Mouse (Mus musculus) heart, embryonic 13.5 days (tissue): ENCODE results near the gene 4930562C15Rik. TPM values are rescaled to one million over a fixed set of nuclear protein-coding genes. Genes with fewer than 3 reads are reported as not detected.

Source experiments
- ATAC-seq: fragments of 200-750 bp; cut with Nextera tagmentation; 2 replicates; pipeline ENCODE4 v1.8.0; 2017; ENCODE audit warnings: moderate TSS enrichment; ENCODE audit not compliant: insufficient number of reproducible peaks, low FRiP score, low TSS enrichment; ENCODE audit errors: extremely low read depth
- H3K27ac ChIP-seq: fragments of 300-500 bp; sonication (generic); replicated peaks from 2 replicates; pipeline ENCODE4 v1.5.1; 2015; ENCODE audit warnings: moderate library complexity, mild to moderate bottlenecking, inconsistent platforms
- H3K27me3 ChIP-seq: fragments of 300-500 bp; sonication (generic); replicated peaks from 2 replicates; pipeline ENCODE4 v1.6.1; 2015; ENCODE audit warnings: mild to moderate bottlenecking, inconsistent platforms
- H3K36me3 ChIP-seq: fragments of 300-500 bp; sonication (generic); 2 replicates; pipeline ENCODE4 v1.6.1; 2015; ENCODE audit warnings: mild to moderate bottlenecking, inconsistent platforms
- H3K4me1 ChIP-seq: fragments of 300-500 bp; sonication (generic); 2 replicates; pipeline ENCODE4 v1.6.1; 2015; ENCODE audit warnings: inconsistent platforms
- H3K4me2 ChIP-seq: fragments of 300-500 bp; sonication (generic); 2 replicates; pipeline ENCODE4 v1.6.1; 2015; ENCODE audit warnings: inconsistent platforms, mild to moderate bottlenecking, moderate library complexity
- H3K4me3 ChIP-seq: fragments of 300-500 bp; sonication (generic); 2 replicates; pipeline ENCODE4 v1.5.1; 2015; ENCODE audit warnings: moderate library complexity, mild to moderate bottlenecking, inconsistent platforms
- H3K9ac ChIP-seq: fragments of 300-500 bp; sonication (generic); 2 replicates; pipeline ENCODE4 v1.6.1; 2015; ENCODE audit warnings: inconsistent platforms, mild to moderate bottlenecking, moderate library complexity
- H3K9me3 ChIP-seq: fragments of 300-500 bp; sonication (generic); 2 replicates; pipeline ENCODE4 v1.6.1; 2016; ENCODE audit warnings: inconsistent platforms
- WGBS: fragments of 180-500 bp; shearing (Covaris S2); methylation state at CpG from one replicate; pipeline ENCODE4 v1.1.7; 2015; ENCODE audit warnings: mixed read lengths; 5-methylcytosine and 5-hydroxymethylcytosine counted together
- polyA plus RNA-seq: library from polyadenylated mRNA; unstranded; fragments of >200 nt; fragmentation: Nextera tagmentation; extraction: Ambion mirVana; gene quantifications from 2 replicates; pipeline ENCODE4 v1.2.1, GENCODE M21; 2015

The 4930562C15Rik gene
- polyA plus RNA-seq, 1 experiment from 2014 or later, result 0.32 TPM

- no peaks in the 10 kb centered on the region for H3K27me3 ChIP-seq
- peaks cover 55% of the 10 kb centered on the region for H3K4me1 ChIP-seq
- peaks cover 26% of the 10 kb centered on the region for H3K36me3 ChIP-seq
- peak; percentile 11 for ATAC-seq
- H3K4me2 ChIP-seq, result peak overlapping the region; percentile 90
- peak overlapping the region; percentile 93 for H3K4me3 ChIP-seq
- WGBS, result under 1% methylated on average over 54 of the region's 54 CpGs
- H3K9me3 ChIP-seq, result no peaks in the 10 kb centered on the region
- peak overlapping the region; percentile 100 for H3K27ac ChIP-seq
- peak overlapping the region; percentile 96 for H3K9ac ChIP-seq
Measured at GRCm38 (mm10) chr16:4879101-4879707, 44.0 kb downstream of the 4930562C15Rik start.

GRCm38 (mm10) chr16:4879708-4880124, 44.5 kb downstream of the 4930562C15Rik start:
- Histone ChIP-seq H3K4me2 (peak overlapping the region; percentile 90), H3K9ac (peak overlapping the region; percentile 96), H3K4me3 (peak overlapping the region; percentile 93), H3K27me3 (no peaks in the 10 kb centered on the region), H3K36me3 (peaks cover 21% of the 10 kb centered on the region), H3K27ac (peak overlapping the region; percentile 100), H3K4me1 (peaks cover 55% of the 10 kb centered on the region), H3K9me3 (no peaks in the 10 kb centered on the region)
- WGBS, result under 1% methylated on average over 40 of the region's 40 CpGs
- peak; percentile 56 for ATAC-seq

DNA sequence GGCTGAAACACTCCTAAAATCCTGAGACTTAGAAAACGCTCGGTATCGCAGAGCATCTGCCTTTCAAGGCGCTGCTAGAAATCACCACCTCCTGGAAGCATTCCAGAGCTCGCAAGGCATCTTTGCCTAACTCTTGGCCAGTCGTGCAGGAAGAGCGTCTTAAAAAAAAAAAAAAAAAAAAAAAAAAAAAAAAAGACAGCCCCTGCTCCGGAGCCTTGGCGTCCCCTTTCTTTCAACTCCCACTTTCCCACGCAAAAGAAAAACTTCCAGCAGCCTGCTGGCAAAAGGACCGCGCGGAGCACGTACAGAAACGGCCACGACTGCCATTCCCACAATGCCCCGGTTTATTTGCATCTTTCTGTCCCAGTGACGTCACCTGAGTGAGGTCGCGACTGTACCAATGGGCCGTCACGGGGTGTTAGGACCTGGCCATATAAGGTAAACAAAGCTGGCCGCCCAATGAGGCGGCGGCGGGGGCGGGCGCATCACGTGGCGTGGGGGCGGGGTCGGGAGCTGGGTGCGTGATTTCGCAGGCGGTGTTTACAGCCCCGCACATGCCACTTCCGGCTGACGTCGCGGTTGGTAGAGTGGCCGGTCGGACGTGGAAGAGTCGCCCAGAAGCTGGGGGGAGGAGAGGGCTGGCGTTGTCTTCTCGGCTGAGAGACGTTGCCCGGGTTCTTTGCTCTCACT, 45.1 kb downstream of the 4930562C15Rik start, which contains the start of gene Ubald1:
Gene Ubald1 (minus strand): TSS at position 180 of the 690 bp plus-strand sequence.
- H3K9ac ChIP-seq, result peak within 1 kb of the TSS; percentile 98
- peak within 1 kb of the TSS; percentile 90 for H3K4me2 ChIP-seq
- H3K4me3 ChIP-seq, result peak within 1 kb of the TSS; percentile 93
- ATAC-seq, result peak; percentile 85
- peaks cover 15% of the 10 kb centered on the region for H3K36me3 ChIP-seq
- WGBS, result under 1% methylated on average over 48 of the region's 48 CpGs
- H3K9me3 ChIP-seq, result no peaks in the 10 kb centered on the region
- H3K27ac ChIP-seq, result peak within 1 kb of the TSS; percentile 100
- H3K27me3 ChIP-seq, result no peaks in the 10 kb centered on the region
- H3K4me1 ChIP-seq, result peaks cover 54% of the 10 kb centered on the region

- Histone ChIP-seq H3K9me3 (no peaks in the 10 kb centered on the region), H3K4me3 (peak overlapping the region; percentile 93), H3K4me2 (peak overlapping the region; percentile 90), H3K9ac (peak overlapping the region; percentile 98), H3K27me3 (no peaks in the 10 kb centered on the region), H3K27ac (peak overlapping the region; percentile 100), H3K4me1 (peaks cover 45% of the 10 kb centered on the region), H3K36me3 (0 out of 2 replicates have a peak, but pooled peaks cover 2% of the 10 kb centered on the region)
- ATAC-seq, result no peak
- 73% methylated on average over 10 of the region's 10 CpGs for WGBS
Measured at GRCm38 (mm10) chr16:4881400-4882351, 46.5 kb downstream of the 4930562C15Rik start.

DNA sequence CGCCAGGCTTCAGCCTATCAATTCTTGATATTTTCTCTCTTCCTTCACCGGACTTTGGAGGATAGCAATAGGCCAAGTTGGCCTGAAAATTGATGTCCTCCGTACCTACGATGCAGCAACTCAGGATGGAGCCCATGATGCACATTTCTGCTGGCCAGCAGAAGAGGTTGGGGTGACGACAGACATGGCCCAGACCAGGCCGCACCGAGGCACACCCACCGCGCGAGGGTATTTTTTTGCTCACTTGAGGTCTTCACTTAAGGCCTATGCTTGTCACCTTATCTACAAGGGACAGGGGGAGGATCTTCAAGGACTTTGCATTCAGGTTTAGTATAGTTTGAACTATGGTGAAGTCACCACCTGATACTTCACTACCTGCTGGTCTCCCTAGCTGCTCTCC, 49.7 kb downstream of the 4930562C15Rik start:
- Histone ChIP-seq H3K27me3 (no peaks in the 10 kb centered on the region), H3K36me3 (peaks cover 8% of the 10 kb centered on the region; the same call in 1 of the 2 replicates), H3K4me3 (peak overlapping the region; percentile 96), H3K4me2 (peak overlapping the region; percentile 90), H3K9me3 (no peaks in the 10 kb centered on the region), H3K4me1 (peaks cover 55% of the 10 kb centered on the region), H3K9ac (no peak overlapping the region; the same call in 1 of the 2 replicates), H3K27ac (peak overlapping the region; percentile 96; the same call in 1 of the 2 replicates)
- WGBS, result 70% methylated on average over 10 of the region's 10 CpGs
- ATAC-seq, result no peak

DNA sequence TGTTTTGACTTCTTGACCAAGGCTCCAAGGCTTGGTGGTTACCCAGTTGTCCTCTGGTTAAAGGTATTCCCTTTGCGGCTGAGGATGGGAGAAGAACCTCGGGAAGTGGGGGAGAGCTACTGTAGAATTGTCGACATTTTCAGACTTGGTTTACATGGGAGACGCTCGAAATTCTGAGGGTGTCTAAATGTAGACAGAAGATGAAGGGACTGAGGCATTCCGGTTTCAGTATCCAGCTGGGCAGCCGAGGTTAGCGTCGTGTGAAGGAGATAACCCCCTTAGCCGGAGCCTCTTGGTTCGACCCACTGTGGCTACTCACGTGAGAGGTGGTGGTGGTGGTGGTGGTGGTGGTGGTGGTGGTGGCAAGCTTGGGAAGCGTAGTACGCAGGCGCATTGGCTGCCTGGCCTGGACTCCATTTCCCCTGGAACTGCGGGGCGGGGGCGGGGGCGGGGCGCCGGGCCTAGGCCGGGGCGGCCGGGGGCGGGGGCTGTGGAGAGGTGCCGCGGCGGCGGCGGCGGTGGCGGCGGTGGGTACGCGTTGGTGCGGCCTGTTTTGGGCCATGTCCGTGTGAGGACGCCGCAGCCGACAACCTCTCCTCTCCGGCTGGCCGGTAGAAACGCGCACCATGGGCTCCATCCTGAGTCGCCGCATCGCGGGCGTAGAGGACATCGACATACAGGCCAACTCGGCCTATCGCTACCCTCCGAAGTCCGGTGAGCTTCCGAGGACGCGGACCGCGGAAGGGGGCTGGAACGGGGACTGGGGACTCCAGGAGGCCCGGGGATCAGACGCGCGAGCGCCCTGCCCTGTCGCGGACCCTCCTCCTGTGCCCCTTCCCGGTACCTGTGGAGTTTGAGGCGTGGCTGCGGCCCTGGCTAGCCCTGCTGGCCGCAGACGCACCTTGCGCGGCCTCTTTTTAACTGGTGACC, 50.8 kb downstream of the 4930562C15Rik start, which contains the start of gene Mgrn1:
Gene Mgrn1 (plus strand): TSS at position 490 of the 930 bp plus-strand sequence.
- Histone ChIP-seq H3K4me1 (peaks cover 66% of the 10 kb centered on the region), H3K27me3 (no peaks in the 10 kb centered on the region), H3K9ac (peak within 1 kb of the TSS; percentile 98), H3K9me3 (no peaks in the 10 kb centered on the region), H3K4me2 (peak within 1 kb of the TSS; percentile 90), H3K27ac (peak within 1 kb of the TSS; percentile 96), H3K36me3 (peaks cover 10% of the 10 kb centered on the region), H3K4me3 (peak within 1 kb of the TSS; percentile 96)
- peak; percentile 82 for ATAC-seq
- WGBS, result 1% methylated on average over 69 of the region's 74 CpGs

- Histone ChIP-seq H3K4me3 (peak overlapping the region; percentile 96), H3K4me2 (peak overlapping the region; percentile 90), H3K27ac (peak overlapping the region; percentile 96), H3K9me3 (no peaks in the 10 kb centered on the region), H3K9ac (peak overlapping the region; percentile 98), H3K4me1 (peaks cover 66% of the 10 kb centered on the region), H3K27me3 (no peaks in the 10 kb centered on the region), H3K36me3 (peaks cover 15% of the 10 kb centered on the region)
- no peak for ATAC-seq
- WGBS, result 1% methylated on average over 8 of the region's 8 CpGs
Measured at GRCm38 (mm10) chr16:4886690-4887020, 51.4 kb downstream of the 4930562C15Rik start.

GRCm38 (mm10) chr16:4890201-4890709, 55.0 kb downstream of the 4930562C15Rik start:
- Histone ChIP-seq H3K9ac (0 out of 2 replicates have a peak overlapping the region, but pooled peaks have one; percentile 9), H3K27ac (peak overlapping the region; percentile 81), H3K4me3 (no peak overlapping the region), H3K9me3 (no peaks in the 10 kb centered on the region), H3K36me3 (peaks cover 15% of the 10 kb centered on the region), H3K4me1 (peaks cover 78% of the 10 kb centered on the region), H3K27me3 (no peaks in the 10 kb centered on the region), H3K4me2 (peak overlapping the region; percentile 45)
- WGBS, result 26% methylated on average over 4 of the region's 4 CpGs
- no peak for ATAC-seq

- Histone ChIP-seq H3K9ac (no peak overlapping the region), H3K4me3 (no peak overlapping the region), H3K36me3 (peaks cover 15% of the 10 kb centered on the region), H3K27ac (peak overlapping the region; percentile 24; the same call in 1 of the 2 replicates), H3K9me3 (no peaks in the 10 kb centered on the region), H3K4me1 (peaks cover 84% of the 10 kb centered on the region), H3K4me2 (no peak overlapping the region), H3K27me3 (no peaks in the 10 kb centered on the region)
- ATAC-seq, result no peak
- WGBS, result 91% methylated on average over 6 of the region's 6 CpGs
Measured at GRCm38 (mm10) chr16:4892171-4892570, 57.0 kb downstream of the 4930562C15Rik start.
